Mouse (Mus musculus): ENCODE measurements around the gene Eci3. TPM values are rescaled to one million over a fixed set of nuclear protein-coding genes. Genes with fewer than 3 reads are reported as not detected.
"Not testable (repeated sequence)": the region's sequence is repeated elsewhere in the genome, so short reads cannot be mapped to it uniquely, and the experiment has no call there.

The Eci3 gene
- total and polyA plus RNA-seq, 2 experiments from 2014 or later, result 0.39 TPM; not detected in 1

DNA sequence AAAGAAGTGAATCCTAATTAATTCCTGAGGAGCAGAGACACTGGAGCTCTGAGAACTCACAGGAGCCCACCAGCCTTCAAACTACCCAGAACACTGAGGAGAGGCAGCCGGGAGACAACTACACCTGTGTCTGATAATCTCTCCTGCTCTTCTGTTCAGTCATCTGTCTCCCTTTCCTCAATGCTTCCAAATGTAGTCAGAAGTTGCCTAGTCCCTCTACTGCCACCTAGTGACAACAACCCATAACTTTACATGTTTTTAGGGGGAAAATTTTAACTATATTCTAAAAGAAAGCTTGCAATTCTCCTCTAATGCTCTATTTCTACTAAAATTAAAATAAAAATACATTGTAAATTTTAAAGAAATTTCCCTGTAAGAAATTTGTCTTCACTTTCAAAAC, 9.5 kb upstream of the Eci3 start:
- Histone ChIP-seq H3K27me3 (ENCODE audit: insufficient read depth, low read length) (no peaks in the 10 kb centered on the region), H3K9ac (replicated peaks; ENCODE audit: low read length, poor library complexity, severe bottlenecking) (no peak overlapping the region), H3K27ac (ENCODE audit: low read depth, low read length) (no peak overlapping the region), H3K36me3 (ENCODE audit: insufficient read depth, low read length) (peaks cover 10% of the 10 kb centered on the region), H3K4me2 (ENCODE audit: low read depth, low read length, poor library complexity, severe bottlenecking) (no peak overlapping the region), H3K4me3 (ENCODE audit: low read depth, low read length) (no peak overlapping the region), H3K9me3 (ENCODE audit: low read length) (no peaks in the 10 kb centered on the region), H3K4me1 (ENCODE audit: insufficient read depth, low read length) (no peaks in the 10 kb centered on the region)
- WGBS, result 33% methylated on average over 1 of the region's 1 CpGs
- TF ChIP-seq CTCF (IDR thresholded peaks at IDR 0.05), result peak; percentile 40
- ATAC-seq (ENCODE audit: low FRiP score) (no peak), DNase-seq (ENCODE audit: low spot score) (no peak)

DNA sequence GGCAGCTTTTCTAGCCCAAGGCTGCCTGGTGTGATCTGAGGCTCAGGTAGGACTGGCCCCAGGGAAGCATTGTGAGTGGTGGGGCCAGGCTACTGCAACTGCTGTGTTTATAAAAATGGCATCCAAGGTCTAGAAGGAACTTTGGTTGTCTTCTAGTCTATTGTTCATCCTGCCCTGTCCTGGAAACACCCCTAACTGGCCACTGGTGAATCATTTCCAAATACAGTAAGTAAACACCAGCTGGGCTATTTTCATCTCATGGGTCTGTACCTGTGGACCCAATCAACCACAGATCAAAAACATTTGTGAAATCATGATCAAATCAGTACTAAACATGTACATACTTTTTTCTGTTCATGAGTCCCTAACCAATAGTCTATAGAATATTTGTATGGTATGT, 8.8 kb upstream of the Eci3 start:
- H3K36me3 ChIP-seq (ENCODE audit: insufficient read depth, low read length); H3K27ac ChIP-seq (ENCODE audit: low read depth, low read length); DNase-seq (ENCODE audit: low spot score); H3K27me3 ChIP-seq (ENCODE audit: insufficient read depth, low read length); ATAC-seq (ENCODE audit: low FRiP score); H3K4me3 ChIP-seq (ENCODE audit: low read depth, low read length); H3K4me1 ChIP-seq (ENCODE audit: insufficient read depth, low read length); H3K4me2 ChIP-seq (ENCODE audit: low read depth, low read length, poor library complexity, severe bottlenecking); H3K9ac ChIP-seq (replicated peaks; ENCODE audit: low read length, poor library complexity, severe bottlenecking); H3K9me3 ChIP-seq (ENCODE audit: low read length): not testable (repeated sequence)

DNA sequence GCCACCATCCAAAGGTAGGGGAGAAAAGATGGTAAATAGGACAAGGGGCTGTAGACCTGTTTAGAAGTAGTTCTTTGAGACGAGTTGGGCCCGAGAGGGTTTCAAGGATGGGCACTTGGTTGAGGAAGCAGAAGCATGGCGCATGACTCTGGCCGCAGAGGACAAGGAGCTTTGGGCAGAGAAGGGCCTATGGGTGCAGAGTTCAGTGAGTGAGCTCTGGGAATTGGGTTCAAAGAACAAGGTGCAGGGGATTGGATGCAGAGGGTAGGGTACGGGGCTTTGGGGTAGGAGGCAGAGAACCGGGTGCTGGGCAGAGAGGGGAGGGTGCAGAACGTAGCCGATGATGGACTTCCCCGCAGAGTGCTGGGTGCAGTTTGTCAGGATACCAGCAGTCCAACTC, 2.0 kb upstream of the Eci3 start:
- H3K27me3 ChIP-seq (ENCODE audit: insufficient read depth, low read length); H3K36me3 ChIP-seq (ENCODE audit: insufficient read depth, low read length); H3K9ac ChIP-seq (replicated peaks; ENCODE audit: low read length, poor library complexity, severe bottlenecking); H3K4me2 ChIP-seq (ENCODE audit: low read depth, low read length, poor library complexity, severe bottlenecking); DNase-seq (ENCODE audit: low spot score); H3K27ac ChIP-seq (ENCODE audit: low read depth, low read length); H3K4me1 ChIP-seq (ENCODE audit: insufficient read depth, low read length); H3K4me3 ChIP-seq (ENCODE audit: low read depth, low read length); ATAC-seq (ENCODE audit: low FRiP score); H3K9me3 ChIP-seq (ENCODE audit: low read length): not testable (repeated sequence)
- 79% methylated on average over 9 of the region's 9 CpGs for WGBS

DNA sequence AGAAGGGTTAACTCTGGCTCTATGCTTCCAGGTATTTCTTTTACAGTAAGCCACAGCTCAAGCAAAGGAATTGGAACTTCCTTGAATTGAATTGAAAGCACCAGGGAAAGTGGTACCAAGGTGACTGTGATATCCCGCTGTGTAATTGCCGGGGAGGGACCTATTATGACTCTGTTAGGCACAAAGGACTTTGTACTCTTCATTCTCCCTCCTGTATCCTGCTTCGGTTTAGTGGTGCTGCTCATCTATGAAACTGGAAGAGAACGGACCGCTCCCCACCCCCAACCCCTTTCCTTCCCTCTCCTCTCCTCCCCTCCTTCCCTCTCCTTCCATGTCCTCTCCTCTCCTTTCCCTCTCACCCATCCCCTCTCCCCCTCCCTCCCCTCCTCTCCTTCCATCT, 1.3 kb upstream of the Eci3 start:
- no peak overlapping the region for H3K9ac ChIP-seq (replicated peaks; ENCODE audit: low read length, poor library complexity, severe bottlenecking)
- 9% methylated on average over 5 of the region's 5 CpGs for WGBS
- no peaks in the 10 kb centered on the region for H3K27me3 ChIP-seq (ENCODE audit: insufficient read depth, low read length)
- H3K4me3 ChIP-seq (ENCODE audit: low read depth, low read length), result peak overlapping the region; percentile 41
- H3K4me2 ChIP-seq (ENCODE audit: low read depth, low read length, poor library complexity, severe bottlenecking), result peak overlapping the region; percentile 74
- H3K4me1 ChIP-seq (ENCODE audit: insufficient read depth, low read length), result no peaks in the 10 kb centered on the region
- ATAC-seq (ENCODE audit: low FRiP score) (no peak), DNase-seq (ENCODE audit: low spot score) (peak; percentile 2)
- H3K36me3 ChIP-seq (ENCODE audit: insufficient read depth, low read length), result no peaks in the 10 kb centered on the region
- H3K9me3 ChIP-seq (ENCODE audit: low read length), result no peaks in the 10 kb centered on the region
- H3K27ac ChIP-seq (ENCODE audit: low read depth, low read length), result no peak overlapping the region
- TF ChIP-seq CTCF (IDR thresholded peaks at IDR 0.05), result no peak

DNA sequence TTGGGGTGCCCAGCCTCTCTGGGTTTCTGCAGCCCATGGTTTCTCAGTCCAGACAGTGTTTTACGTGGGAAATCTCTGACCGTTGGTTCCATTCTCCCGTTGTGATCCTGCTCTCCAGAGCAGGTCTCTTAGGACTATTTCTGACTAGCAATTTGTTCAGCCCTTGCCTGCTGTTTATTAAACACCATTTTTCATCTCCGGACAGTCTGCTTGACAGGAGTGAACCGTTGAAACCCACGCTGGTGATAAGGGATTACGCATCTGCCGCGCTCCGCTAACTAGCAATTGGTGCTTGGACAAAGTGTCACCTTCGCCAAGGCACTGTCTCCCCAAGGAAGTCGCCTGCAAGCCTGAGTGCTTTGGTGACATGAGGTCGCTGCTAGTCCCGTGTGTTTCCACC, 809 bp upstream of the Eci3 start:
- Histone ChIP-seq H3K9ac (replicated peaks; ENCODE audit: low read length, poor library complexity, severe bottlenecking) (no peak overlapping the region), H3K9me3 (ENCODE audit: low read length) (no peaks in the 10 kb centered on the region), H3K27ac (ENCODE audit: low read depth, low read length) (no peak overlapping the region), H3K4me1 (ENCODE audit: insufficient read depth, low read length) (no peaks in the 10 kb centered on the region), H3K27me3 (ENCODE audit: insufficient read depth, low read length) (no peaks in the 10 kb centered on the region), H3K4me3 (ENCODE audit: low read depth, low read length) (peak overlapping the region; percentile 41), H3K4me2 (ENCODE audit: low read depth, low read length, poor library complexity, severe bottlenecking) (peak overlapping the region; percentile 74), H3K36me3 (ENCODE audit: insufficient read depth, low read length) (no peaks in the 10 kb centered on the region)
- TF ChIP-seq CTCF (IDR thresholded peaks at IDR 0.05), result no peak
- ATAC-seq (ENCODE audit: low FRiP score), result no peak
- DNase-seq (ENCODE audit: low spot score), result peak; percentile 3
- WGBS, result 7% methylated on average over 14 of the region's 14 CpGs

DNA sequence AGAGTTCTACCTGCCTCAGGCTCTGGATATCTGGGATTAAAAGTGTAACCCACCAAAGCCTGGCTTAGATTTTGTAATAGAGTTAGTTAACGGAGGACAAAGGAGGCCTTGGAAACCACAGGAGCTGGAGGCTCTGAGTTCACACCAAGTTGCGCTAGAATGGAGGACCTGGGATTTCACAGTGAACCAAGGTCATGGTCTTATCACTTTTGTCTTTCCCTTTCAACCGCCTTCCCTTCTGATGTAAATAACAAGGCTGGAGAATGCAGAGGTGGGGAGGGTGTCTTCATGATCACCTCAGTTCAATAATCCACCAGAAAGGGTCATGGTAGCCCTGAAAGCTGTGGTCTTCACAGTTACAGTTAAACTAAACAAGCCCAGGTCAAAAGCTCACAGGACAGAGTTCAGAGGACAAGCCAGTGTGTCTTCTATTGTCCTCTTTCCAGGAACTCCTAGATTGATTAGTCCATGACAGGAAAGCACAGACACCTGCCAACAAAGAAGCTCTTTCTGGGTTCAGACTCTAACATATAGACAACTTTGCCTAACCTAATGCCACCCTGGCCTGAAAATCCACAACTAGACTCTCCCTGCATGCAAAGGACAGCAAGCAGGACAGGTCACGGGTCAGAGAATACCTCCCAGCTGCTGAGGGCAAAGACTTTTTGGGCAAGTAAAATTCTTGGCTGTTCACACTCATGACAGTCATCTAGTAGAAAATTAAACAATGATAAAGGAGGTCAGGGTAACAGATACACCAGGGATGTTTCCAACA, 2.4 kb downstream of the Eci3 start:
- Histone ChIP-seq H3K4me2 (ENCODE audit: low read depth, low read length, poor library complexity, severe bottlenecking) (no peak overlapping the region), H3K4me1 (ENCODE audit: insufficient read depth, low read length) (no peaks in the 10 kb centered on the region), H3K27ac (ENCODE audit: low read depth, low read length) (no peak overlapping the region), H3K9me3 (ENCODE audit: low read length) (no peaks in the 10 kb centered on the region), H3K4me3 (ENCODE audit: low read depth, low read length) (no peak overlapping the region), H3K27me3 (ENCODE audit: insufficient read depth, low read length) (no peaks in the 10 kb centered on the region), H3K9ac (replicated peaks; ENCODE audit: low read length, poor library complexity, severe bottlenecking) (no peak overlapping the region), H3K36me3 (ENCODE audit: insufficient read depth, low read length) (no peaks in the 10 kb centered on the region)
- 93% methylated on average over 4 of the region's 4 CpGs for WGBS
- no peak for DNase-seq (ENCODE audit: low spot score)
- ATAC-seq (ENCODE audit: low FRiP score), result no peak
- no peak for TF ChIP-seq CTCF (IDR thresholded peaks at IDR 0.05)

DNA sequence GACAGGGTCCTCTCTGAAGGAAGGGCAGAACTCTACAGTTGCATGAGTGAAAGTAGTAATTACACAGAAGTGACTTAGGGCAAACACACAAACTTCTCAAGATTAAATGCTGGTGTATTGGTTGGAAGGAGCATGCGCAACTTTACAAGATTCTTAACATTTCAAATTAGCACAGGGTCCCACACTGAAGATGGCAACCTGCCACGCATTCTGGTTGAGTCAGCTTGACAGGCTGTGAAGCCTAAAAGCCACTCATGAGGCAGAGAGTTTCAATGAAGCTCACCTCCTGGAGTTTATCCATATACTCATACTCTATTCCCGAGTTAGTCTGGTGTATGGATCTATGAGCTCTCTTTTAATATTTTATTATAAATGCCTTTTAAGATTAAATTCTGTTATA, 5.5 kb downstream of the Eci3 start:
- not testable (repeated sequence) for H3K36me3 ChIP-seq (ENCODE audit: insufficient read depth, low read length); H3K9ac ChIP-seq (replicated peaks; ENCODE audit: low read length, poor library complexity, severe bottlenecking); H3K27ac ChIP-seq (ENCODE audit: low read depth, low read length); H3K4me3 ChIP-seq (ENCODE audit: low read depth, low read length); H3K4me1 ChIP-seq (ENCODE audit: insufficient read depth, low read length); DNase-seq (ENCODE audit: low spot score); H3K27me3 ChIP-seq (ENCODE audit: insufficient read depth, low read length); ATAC-seq (ENCODE audit: low FRiP score); H3K9me3 ChIP-seq (ENCODE audit: low read length); H3K4me2 ChIP-seq (ENCODE audit: low read depth, low read length, poor library complexity, severe bottlenecking)
- 67% methylated on average over 3 of the region's 3 CpGs for WGBS
